Mouse (Mus musculus): ENCODE data around the gene Macrod1. TPM values are rescaled to one million over a fixed set of nuclear protein-coding genes. Genes with fewer than 3 reads are reported as not detected.

Gene Macrod1
- polyA plus RNA-seq, 1 experiment from 2014 or later: 5.3 TPM

DNA sequence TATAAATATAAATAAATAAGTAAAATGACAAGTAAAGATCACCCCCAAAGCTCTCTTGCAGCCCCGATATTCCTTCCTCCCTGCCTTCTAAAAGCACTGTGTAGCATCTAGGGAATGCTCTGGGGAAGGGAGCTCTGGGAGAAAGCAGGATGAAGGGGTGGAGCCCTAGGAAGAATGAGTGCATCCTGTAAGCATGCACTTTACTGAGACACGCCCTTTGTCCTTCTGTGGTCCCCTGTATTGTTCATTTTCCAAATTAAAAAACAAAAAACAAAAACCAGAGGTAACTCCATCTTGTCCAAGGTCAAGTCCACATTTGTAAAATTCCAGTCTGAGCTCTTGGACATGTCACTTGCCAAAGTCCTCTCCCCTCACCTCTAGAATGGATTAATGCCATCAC is 148.3 kb downstream of the Macrod1 start:
- Histone ChIP-seq H3K36me3 (replicated peaks) (peaks cover 42% of the 10 kb centered on the region), H3K9ac (peak overlapping the region; percentile 80), H3K27me3 (no peaks in the 10 kb centered on the region), H3K4me2 (peak overlapping the region; percentile 80), H3K4me1 (peaks cover 28% of the 10 kb centered on the region), H3K9me3 (no peaks in the 10 kb centered on the region), H3K27ac (no peak overlapping the region), H3K4me3 (replicated peaks) (peak overlapping the region; percentile 88)
- ATAC-seq (ENCODE audit: low FRiP score): no peak
- 76% methylated on average over 2 of the region's 2 CpGs for WGBS

DNA sequence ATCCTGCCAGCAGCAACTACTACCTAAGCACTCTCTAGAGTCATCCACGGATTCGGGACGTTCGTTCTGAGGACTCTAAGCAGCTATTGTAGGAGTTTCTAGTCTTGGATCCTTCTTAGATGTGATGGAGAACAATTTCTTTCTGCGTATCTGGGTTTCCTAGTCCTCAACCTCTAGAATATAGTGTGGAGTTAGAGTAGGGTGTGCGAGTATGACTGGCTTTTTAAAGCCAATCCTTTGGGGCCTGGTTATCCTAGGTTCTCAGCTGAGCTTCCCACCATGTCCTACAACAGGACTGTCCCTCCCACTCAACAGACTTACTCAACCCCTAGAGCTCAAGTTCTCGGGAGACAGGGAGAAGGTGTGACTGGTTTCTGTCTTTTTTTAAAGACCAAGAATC is 148.7 kb downstream of the Macrod1 start:
- Histone ChIP-seq H3K27me3 (no peaks in the 10 kb centered on the region), H3K36me3 (replicated peaks) (peaks cover 38% of the 10 kb centered on the region), H3K4me1 (peaks cover 28% of the 10 kb centered on the region), H3K4me2 (peak overlapping the region; percentile 80), H3K9me3 (no peaks in the 10 kb centered on the region), H3K27ac (peak overlapping the region; percentile 98), H3K9ac (peak overlapping the region; percentile 80), H3K4me3 (replicated peaks) (peak overlapping the region; percentile 88)
- 34% methylated on average over 7 of the region's 7 CpGs for WGBS
- no peak for ATAC-seq (ENCODE audit: low FRiP score)

DNA sequence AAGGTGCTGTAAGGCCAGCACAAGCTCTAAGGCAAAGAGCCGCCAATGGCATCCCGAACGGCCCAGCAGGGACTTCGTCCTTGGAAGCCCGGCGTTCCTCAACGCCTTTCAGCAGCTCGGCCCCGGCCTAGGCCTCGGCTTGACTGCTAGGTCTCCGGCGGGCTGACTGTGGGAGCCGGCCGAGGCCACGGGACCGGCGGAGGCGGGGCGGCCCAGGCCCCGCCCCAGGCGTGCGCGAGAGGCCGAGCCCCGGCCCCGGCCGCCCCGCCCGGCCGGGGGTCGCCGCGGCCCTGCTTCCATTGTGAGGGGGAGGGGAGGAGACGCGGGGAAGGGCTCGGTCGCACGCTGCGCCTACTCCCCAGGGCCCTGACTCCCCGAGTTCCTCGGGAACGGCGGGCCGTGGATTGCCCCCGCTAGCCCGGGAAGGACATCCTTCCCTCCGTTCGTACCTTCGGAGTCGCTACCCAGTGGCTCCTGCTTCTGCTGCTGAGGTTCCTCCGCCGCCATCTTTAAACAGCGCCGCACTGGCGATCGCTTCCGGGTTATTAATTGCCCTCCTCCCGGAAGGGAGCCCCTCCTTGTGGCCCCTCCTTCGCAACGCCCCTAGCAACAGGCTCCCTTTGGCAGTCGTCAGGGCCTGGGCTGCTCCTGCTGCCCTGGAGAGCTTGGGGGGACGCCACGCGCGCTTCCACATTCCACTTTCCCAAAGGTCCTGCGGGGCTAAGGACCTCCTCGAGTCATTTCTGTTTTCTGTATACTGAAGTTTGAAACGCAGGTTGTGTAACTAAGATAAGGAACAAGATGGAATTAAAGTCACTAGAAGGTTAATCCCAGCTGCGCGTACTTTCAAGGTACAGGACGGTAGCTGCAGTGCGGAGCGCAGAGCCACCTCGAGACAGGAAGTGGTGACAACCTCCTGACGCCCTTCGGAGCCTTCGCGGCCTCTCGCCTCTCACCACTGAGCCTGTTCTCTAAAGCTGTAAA is 149.4 kb downstream of the Macrod1 start, which contains the start of gene Otub1:
TSS of gene Otub1 (minus strand) at position 564 of the 984 bp plus-strand sequence.
- H3K9me3 ChIP-seq: no peaks in the 10 kb centered on the region
- ATAC-seq (ENCODE audit: low FRiP score): peak; percentile 98
- WGBS: under 1% methylated on average over 69 of the region's 79 CpGs

DNA sequence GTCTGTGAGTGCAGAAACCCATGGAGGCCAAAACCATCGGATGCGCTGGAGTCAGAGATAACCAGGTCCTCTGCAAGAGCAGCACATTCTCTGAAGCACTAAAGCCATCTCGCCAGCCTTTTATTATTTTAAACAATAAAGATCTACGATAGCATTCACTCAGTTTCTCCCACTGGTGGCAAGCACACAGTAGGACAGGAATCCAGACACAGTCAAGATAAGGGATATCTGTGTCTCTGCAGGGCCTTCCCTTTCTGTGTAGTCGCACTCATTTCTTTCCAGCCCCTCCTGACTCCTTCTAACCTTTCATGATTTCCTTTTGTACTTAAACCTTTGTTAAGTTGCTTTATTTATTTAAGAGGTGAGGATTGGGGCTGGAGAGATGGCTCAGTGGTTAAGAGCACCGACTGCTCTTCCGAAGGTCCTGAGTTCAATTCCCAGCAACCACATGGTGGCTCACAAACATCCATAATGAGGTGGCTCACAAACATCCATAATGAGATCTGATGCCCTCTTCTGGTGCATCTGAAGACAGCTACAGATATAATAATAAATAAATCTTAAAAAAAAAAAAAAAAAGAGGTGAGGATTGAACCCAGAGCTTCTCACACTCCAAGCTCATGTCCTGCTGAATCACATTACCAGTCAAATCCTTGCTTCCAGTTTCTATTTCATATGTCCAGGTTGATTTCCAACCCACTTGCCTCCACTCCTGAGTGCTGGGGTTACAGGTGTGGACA is 153.5 kb downstream of the Macrod1 start:
- peaks cover 33% of the 10 kb centered on the region for H3K36me3 ChIP-seq (replicated peaks)
- no peak overlapping the region for H3K4me3 ChIP-seq (replicated peaks)
- WGBS: 90% methylated on average over 7 of the region's 7 CpGs
- H3K27ac ChIP-seq: no peak overlapping the region
- H3K9me3 ChIP-seq: no peaks in the 10 kb centered on the region
- ATAC-seq (ENCODE audit: low FRiP score): no peak
- no peak overlapping the region for H3K9ac ChIP-seq
- H3K4me2 ChIP-seq: no peak overlapping the region
- no peaks in the 10 kb centered on the region for H3K27me3 ChIP-seq
- peaks cover 11% of the 10 kb centered on the region for H3K4me1 ChIP-seq

More for the DNA sequence above, 149.4 kb downstream of the Macrod1 start, which contains the start of gene Otub1:
- H3K4me2 ChIP-seq: peak within 1 kb of the TSS; percentile 80
- peaks cover 28% of the 10 kb centered on the region for H3K4me1 ChIP-seq
- H3K9ac ChIP-seq: peak within 1 kb of the TSS; percentile 80
- H3K4me3 ChIP-seq (replicated peaks): peak within 1 kb of the TSS; percentile 88
- peak within 1 kb of the TSS; percentile 98 for H3K27ac ChIP-seq
- no peaks in the 10 kb centered on the region for H3K27me3 ChIP-seq
- peaks cover 31% of the 10 kb centered on the region for H3K36me3 ChIP-seq (replicated peaks)

DNA sequence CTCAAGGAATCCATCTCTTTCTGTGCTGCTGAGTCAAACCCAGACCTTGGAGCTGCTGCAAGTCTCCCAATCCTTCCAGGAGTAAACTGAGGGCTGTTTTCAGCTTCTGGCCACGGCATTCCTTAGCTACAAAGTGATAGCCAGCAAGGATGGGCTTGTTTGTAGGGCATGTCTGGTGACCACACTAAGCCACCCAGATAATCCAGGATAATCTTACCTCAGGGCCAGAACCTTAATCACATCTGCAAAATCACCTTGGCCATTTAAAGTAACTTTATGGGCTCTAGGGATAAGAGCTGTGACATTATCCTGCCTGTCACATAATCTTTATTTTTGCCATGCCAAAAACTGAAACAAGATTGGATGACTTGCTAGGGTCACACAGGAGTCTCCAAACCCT is 155.6 kb downstream of the Macrod1 start:
- Histone ChIP-seq H3K9ac (no peak overlapping the region), H3K4me1 (peaks cover 18% of the 10 kb centered on the region), H3K9me3 (no peaks in the 10 kb centered on the region), H3K4me2 (no peak overlapping the region), H3K27me3 (no peaks in the 10 kb centered on the region), H3K36me3 (replicated peaks) (peaks cover 45% of the 10 kb centered on the region), H3K4me3 (replicated peaks) (no peak overlapping the region), H3K27ac (no peak overlapping the region)
- WGBS: 76% methylated on average over 1 of the region's 1 CpGs
- ATAC-seq (ENCODE audit: low FRiP score): no peak

DNA sequence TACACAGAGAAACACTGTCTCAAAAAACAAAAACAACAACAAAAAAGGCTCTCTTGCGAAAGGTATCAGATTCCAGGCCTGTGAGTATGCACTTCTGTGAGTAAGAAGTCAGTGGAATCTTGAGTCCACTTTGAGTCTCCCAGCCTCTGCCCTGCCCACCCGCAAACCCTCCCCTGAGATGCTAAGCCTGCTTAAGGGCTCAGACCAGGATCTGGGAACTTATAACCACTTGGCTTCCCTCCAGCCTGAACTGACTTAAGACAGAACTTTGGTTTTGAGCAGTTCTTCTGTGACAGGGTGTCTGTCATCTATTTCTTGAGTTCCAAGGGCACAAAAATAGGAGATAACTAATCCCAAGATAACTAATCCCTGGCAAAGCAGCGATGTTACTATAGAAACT is 156.4 kb downstream of the Macrod1 start:
- Histone ChIP-seq H3K4me1 (peaks cover 22% of the 10 kb centered on the region), H3K27me3 (no peaks in the 10 kb centered on the region), H3K27ac (no peak overlapping the region), H3K4me3 (replicated peaks) (no peak overlapping the region), H3K9me3 (no peaks in the 10 kb centered on the region), H3K36me3 (replicated peaks) (peaks cover 45% of the 10 kb centered on the region), H3K9ac (no peak overlapping the region), H3K4me2 (no peak overlapping the region)
- ATAC-seq (ENCODE audit: low FRiP score): no peak
- 98% methylated on average over 3 of the region's 3 CpGs for WGBS

DNA sequence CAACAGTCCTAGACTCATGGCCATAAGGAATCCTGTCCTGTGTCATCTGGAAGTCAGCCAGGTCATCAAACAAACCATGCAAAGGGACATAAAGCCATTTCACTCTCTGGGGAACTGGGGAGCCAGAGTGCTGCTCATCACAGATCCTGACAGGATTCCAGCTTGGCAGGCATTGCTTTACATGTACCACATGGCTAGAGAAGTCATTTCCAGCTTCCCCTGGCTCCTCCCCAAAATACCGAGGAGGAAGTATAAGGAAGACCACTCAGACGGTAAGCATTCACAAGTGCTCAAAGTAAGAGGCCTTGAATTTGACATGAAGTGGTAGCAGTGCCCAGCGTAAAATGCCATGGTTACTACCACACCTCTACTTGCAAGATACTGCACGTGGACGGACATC is 157.9 kb downstream of the Macrod1 start:
- Histone ChIP-seq H3K4me2 (no peak overlapping the region), H3K9me3 (no peaks in the 10 kb centered on the region), H3K27ac (no peak overlapping the region), H3K36me3 (replicated peaks) (peaks cover 45% of the 10 kb centered on the region), H3K4me3 (replicated peaks) (no peak overlapping the region), H3K27me3 (no peaks in the 10 kb centered on the region), H3K4me1 (peaks cover 25% of the 10 kb centered on the region), H3K9ac (no peak overlapping the region)
- no peak for ATAC-seq (ENCODE audit: low FRiP score)
- 90% methylated on average over 5 of the region's 5 CpGs for WGBS

DNA sequence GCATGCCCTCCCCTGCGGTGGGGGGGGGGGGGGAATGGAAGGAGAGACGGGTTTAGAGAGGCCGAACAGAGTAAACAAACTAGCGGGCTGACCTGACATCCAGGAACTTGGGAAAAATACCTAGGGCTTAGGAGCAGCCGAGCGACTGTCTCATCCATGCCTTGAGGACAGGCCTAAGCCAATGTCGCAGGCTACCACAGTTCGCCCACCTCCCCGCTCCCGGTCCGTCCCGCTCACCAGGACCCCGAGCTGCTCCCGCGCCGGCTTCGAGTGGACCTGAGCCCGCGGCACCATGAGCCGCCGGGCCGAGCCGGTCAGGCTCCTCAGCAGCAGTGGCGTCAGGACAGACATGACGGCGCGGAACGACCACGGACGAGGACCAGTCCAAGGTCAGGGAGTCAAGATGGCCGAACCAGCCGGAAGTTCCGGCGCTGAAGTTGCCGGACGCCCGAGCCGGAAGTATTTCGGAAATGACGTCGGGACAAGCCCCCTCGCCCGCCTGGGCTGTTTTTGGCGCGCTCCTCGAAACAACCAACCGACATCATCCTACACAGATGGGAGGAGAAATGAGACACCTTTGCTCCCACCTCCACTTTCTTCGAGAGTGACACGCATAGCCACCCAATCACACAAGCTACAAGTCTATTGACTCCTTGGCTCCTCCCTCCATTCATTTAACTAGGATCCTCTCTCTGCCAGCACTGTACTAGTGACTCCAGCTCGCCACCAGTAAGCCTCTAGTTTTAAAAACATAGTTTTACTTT is 160.7 kb downstream of the Macrod1 start, which contains the start of gene Cox8a:
TSS of gene Cox8a (minus strand) at position 455 of the 764 bp plus-strand sequence.
- peak; percentile 98 for ATAC-seq (ENCODE audit: low FRiP score)
- H3K9ac ChIP-seq: peak within 1 kb of the TSS; percentile 81
- no peaks in the 10 kb centered on the region for H3K9me3 ChIP-seq
- H3K27ac ChIP-seq: peak within 1 kb of the TSS; percentile 82
- H3K4me3 ChIP-seq (replicated peaks): peak within 1 kb of the TSS; percentile 93
- H3K36me3 ChIP-seq (replicated peaks): peaks cover 34% of the 10 kb centered on the region
- WGBS: under 1% methylated on average over 49 of the region's 50 CpGs
- no peaks in the 10 kb centered on the region for H3K27me3 ChIP-seq
- H3K4me1 ChIP-seq: peaks cover 25% of the 10 kb centered on the region
- H3K4me2 ChIP-seq: peak within 1 kb of the TSS; percentile 81

DNA sequence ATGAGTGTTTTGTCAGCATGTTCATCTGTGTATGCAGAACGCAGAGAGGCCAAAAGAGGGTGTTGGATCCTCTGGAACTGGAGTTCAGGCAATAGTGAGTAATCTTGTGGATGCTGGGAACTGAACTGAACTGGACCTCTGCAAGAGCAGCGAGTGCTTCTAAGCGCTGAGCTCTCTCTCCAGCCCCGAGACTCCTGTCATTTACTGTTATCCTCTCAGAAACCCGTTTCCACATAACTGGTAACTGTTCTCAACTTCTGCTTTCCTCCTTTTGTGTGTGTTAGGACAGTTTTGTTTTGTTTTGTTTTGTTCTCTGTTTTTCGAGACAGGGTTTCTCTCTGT is 161.3 kb downstream of the Macrod1 start:
- no peak; the same call in 1 of the 2 replicates for ATAC-seq (ENCODE audit: low FRiP score)
- WGBS: 9% methylated on average over 6 of the region's 6 CpGs
- H3K9me3 ChIP-seq: no peaks in the 10 kb centered on the region
- peak overlapping the region; percentile 46; the same call in 1 of the 2 replicates for H3K9ac ChIP-seq
- peak overlapping the region; percentile 81 for H3K4me2 ChIP-seq
- H3K4me3 ChIP-seq (replicated peaks): peak overlapping the region; percentile 93
- H3K27me3 ChIP-seq: no peaks in the 10 kb centered on the region
- peaks cover 25% of the 10 kb centered on the region for H3K4me1 ChIP-seq
- H3K27ac ChIP-seq: 0 out of 2 replicates have a peak overlapping the region, but pooled peaks have one; percentile 43
- peaks cover 33% of the 10 kb centered on the region for H3K36me3 ChIP-seq (replicated peaks)

DNA sequence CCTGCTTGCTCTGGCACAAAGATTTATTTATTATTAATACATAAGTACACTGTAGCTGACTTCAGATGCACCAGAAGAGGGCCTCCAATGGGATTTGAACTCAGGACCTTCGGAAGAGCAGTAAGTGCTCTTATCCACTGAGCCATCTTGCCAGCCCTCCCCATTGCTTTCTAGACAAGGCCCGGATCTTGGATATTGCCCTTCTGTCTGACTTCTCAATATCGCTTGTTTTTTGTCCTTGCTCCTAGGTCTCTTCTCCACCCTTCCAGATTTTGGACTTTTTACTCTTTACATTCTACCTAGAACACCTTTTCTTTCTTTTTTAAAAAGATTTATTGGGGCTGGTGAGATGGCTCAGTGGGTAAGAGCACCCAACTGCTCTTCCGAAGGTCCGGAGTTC is 162.1 kb downstream of the Macrod1 start:
- no peaks in the 10 kb centered on the region for H3K9me3 ChIP-seq

DNA sequence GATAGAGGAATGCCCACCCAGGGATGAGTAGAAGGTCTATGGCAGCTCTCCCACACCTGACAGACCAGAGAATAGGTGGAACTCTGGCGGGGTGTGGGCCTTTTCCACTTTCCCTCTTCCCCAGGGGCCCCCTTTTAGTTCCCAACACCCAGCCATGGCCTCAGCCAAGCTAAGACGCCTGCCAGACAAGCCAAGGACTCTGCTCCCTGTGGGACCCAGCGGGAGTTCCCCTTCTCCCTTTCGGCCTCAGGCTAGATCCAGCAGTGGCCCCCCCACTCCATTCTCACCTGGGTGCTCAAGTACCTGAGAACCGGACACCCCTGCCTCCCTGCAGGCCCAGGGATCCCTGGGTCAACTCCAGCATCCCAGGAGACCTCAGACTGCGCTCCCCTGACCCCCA is 165.6 kb downstream of the Macrod1 start:
- Histone ChIP-seq H3K4me1 (peaks cover 7% of the 10 kb centered on the region; the same call in 1 of the 2 replicates), H3K9me3 (no peaks in the 10 kb centered on the region), H3K4me2 (no peak overlapping the region), H3K27me3 (no peaks in the 10 kb centered on the region), H3K9ac (no peak overlapping the region), H3K27ac (no peak overlapping the region), H3K36me3 (replicated peaks) (peaks cover 18% of the 10 kb centered on the region), H3K4me3 (replicated peaks) (no peak overlapping the region)
- 90% methylated on average over 6 of the region's 6 CpGs for WGBS
- ATAC-seq (ENCODE audit: low FRiP score): no peak

More for the DNA sequence above, 162.1 kb downstream of the Macrod1 start:
- Histone ChIP-seq H3K4me2 (no peak overlapping the region), H3K4me3 (replicated peaks) (no peak overlapping the region), H3K27ac (no peak overlapping the region), H3K27me3 (no peaks in the 10 kb centered on the region), H3K36me3 (replicated peaks) (peaks cover 25% of the 10 kb centered on the region), H3K4me1 (peaks cover 25% of the 10 kb centered on the region), H3K9ac (no peak overlapping the region)
- 99% methylated on average over 5 of the region's 5 CpGs for WGBS
- ATAC-seq (ENCODE audit: low FRiP score): no peak
